In the genomic region with DNA sequence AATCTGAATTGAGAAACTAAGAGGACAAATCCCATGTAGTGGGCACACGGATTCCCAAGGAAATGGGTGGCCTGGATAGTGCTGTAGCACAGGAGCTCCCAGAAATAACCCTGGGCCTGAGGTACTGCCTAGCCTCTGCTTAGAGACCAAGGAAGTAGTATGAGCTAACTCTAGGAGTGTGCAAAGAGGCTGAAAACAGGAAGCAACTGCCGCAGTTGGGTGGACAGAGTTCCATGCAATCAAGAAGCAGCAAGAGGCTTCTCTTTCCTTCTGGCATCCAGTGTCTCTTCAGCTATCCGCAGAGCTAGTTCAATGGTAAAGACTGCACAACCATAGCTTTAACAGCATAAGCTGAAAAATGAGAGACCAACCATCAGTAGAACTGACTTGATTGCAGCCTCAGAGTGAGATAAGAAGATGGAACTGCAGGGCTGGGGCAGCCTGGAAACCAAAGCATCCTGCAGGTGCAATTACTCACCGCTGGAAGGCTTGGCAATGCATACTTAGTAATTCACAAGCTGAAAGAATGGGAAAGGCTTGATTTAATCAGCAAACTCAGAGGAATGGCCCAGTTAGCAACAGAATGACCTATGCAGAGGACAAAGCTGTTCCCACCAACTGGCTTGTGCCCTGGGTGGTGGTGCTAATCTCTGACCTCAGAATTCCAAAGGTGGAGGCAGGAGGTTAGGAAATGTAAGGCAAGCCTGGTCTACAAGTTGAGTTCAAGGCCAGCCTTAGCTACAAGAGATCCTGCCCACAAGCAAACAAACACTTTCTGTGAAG, we compare ENCODE assay signal across 18 mouse cellular contexts. TPM values are rescaled to one million over a fixed set of nuclear protein-coding genes. Genes with fewer than 3 reads are reported as not detected.
DNase-seq lines count a peak whose midpoint lies in the region; ATAC-seq and TF ChIP-seq lines count a peak whose summit lies in the region.
"Had no signal": no experiment of that assay in that cellular context is flagged by ENCODE, and none has a peak within 500 bp of the region (broad histone marks: within the 10 kb centered on the region; RNA-seq: fewer than 3 reads in every experiment).

No protein-coding gene starts in this region.

- peak; percentile 53 to 69; a peak in 2 of 4 replicates for ATAC-seq in hematopoietic stem cell, adult 5-6 weeks (replicated peaks in 1 of 2; ENCODE audit: insufficient read depth in 1 of 2, low FRiP score in 2 of 2, low TSS enrichment in 1 of 2, low read depth in 1 of 2, poor library complexity in 2 of 2, severe bottlenecking in 2 of 2)
- ATAC-seq: forebrain, embryonic 14.5 days had no signal

- peak; percentile 28 for DNase-seq in lung, postnatal 36 days
- no peak for DNase-seq in lung, adult 2 months
- peak; percentile 63 for DNase-seq in MEL-GATA-1-ER (ENCODE audit: extremely low read depth, low read depth)
- peak; percentile 29 for DNase-seq in splenic B cell, adult 2 months (ENCODE audit: low read depth, low spot score)
- DNase-seq in cerebellum, adult 18-20 months: no peak
- DNase-seq in retina, embryonic 14.5 days (ENCODE audit: low spot score): no peak
- DNase-seq: cerebellum, adult 8-10 months; embryo, embryonic 11 days; kidney, adult 11 months; kidney, postnatal 4 days; layer of hippocampus, postnatal 36 days; thymus, postnatal 4 days had no signal

- H3K4me3 ChIP-seq in lung, adult 2 months (replicated peaks; ENCODE audit: extremely low read depth, low read depth, low read length): no peak overlapping the region
- H3K4me3 ChIP-seq: heart, embryonic 15.5 days; hindbrain, embryonic 13.5 days; megakaryocyte, embryonic 14.5 days; neural tube, embryonic 15.5 days had no signal

- no peaks in the 10 kb centered on the region for H3K4me1 ChIP-seq in lung, adult 2 months (ENCODE audit: control insufficient read depth, insufficient read depth, low read length)
- H3K4me1 ChIP-seq: hindbrain, embryonic 13.5 days; neural tube, embryonic 15.5 days had no signal

- TF ChIP-seq CTCF in lung, adult 2 months (IDR thresholded peaks at IDR 0.05; ENCODE audit: insufficient read depth, low read length): no peak

- 71% methylated on average over 4 of the region's 4 CpGs for WGBS in lung, adult 2 months

- TF ChIP-seq POLR2A in lung, adult 2 months (IDR thresholded peaks at IDR 0.05; ENCODE audit: borderline replicate concordance, extremely low read depth, low read depth, low read length): no peak

- no peaks in the 10 kb centered on the region for H3K27me3 ChIP-seq in splenic B cell, adult 2 months (ENCODE audit: control insufficient read depth, insufficient read depth, low read length, poor library complexity, severe bottlenecking)
- H3K27me3 ChIP-seq: heart, embryonic 15.5 days; hindbrain, embryonic 13.5 days; megakaryocyte, embryonic 14.5 days; neural tube, embryonic 15.5 days had no signal

- H3K36me3 ChIP-seq in splenic B cell, adult 2 months (ENCODE audit: control insufficient read depth, insufficient read depth, low read length, poor library complexity, severe bottlenecking): no peaks in the 10 kb centered on the region
- H3K36me3 ChIP-seq: heart, embryonic 15.5 days; hindbrain, embryonic 13.5 days; neural tube, embryonic 15.5 days had no signal

RNA-seq across cellular contexts. Expression of a gene that starts 6.3 kb away (rescaled TPM):
- polyA plus RNA-seq in lung, adult 2 months (2012; rRNA removed): 48.9 and 59.1 TPM in 2 replicates
- total RNA-seq in hematopoietic stem cell, adult 5-6 weeks (2017): 173 and 218 TPM in 2 replicates

Comparison
In these comparisons a context has a peak if more than half of its experiments do, and no peak if none do; other contexts are left out.
1. DNase-seq: peak in lung, postnatal 36 days (single experiment), MEL-GATA-1-ER (single experiment) and splenic B cell, adult 2 months (single experiment); none in lung, adult 2 months (single experiment), cerebellum, adult 18-20 months (0 of 2) and retina, embryonic 14.5 days (single experiment).